In genomic region chr4:141874111-141874600, GRCm38 (mm10) we compare ENCODE assay signal across 8 mouse cellular contexts. TPM values are rescaled to one million over a fixed set of nuclear protein-coding genes. Genes with fewer than 3 reads are reported as not detected.
A peak's percentile ranks its signal among the peaks of the same experiment; 100 is the strongest.
DNase-seq lines count a peak whose midpoint lies in the region; ATAC-seq and TF ChIP-seq lines count a peak whose summit lies in the region.

No protein-coding gene starts in this region.

- under 1% methylated on average over 19 of the region's 19 CpGs for WGBS in heart, embryonic 14.5 days
- WGBS in forebrain, postnatal 0 days, result 2% methylated on average over 19 of the region's 19 CpGs
- under 1% methylated on average over 19 of the region's 19 CpGs for WGBS in liver, embryonic 16.5 days (ENCODE audit: insufficient replicate concordance)

- no peaks in the 10 kb centered on the region for H3K9me3 ChIP-seq in heart, embryonic 14.5 days (ENCODE audit: control insufficient read depth, low read length)
- no peaks in the 10 kb centered on the region for H3K9me3 ChIP-seq in ES-Bruce4 (replicated peaks; ENCODE audit: control insufficient read depth, insufficient read depth, low read length, poor library complexity, severe bottlenecking)
- H3K9me3 ChIP-seq in forebrain, postnatal 0 days (ENCODE audit: low read length), result no peaks in the 10 kb centered on the region
- no peaks in the 10 kb centered on the region for H3K9me3 ChIP-seq in liver, embryonic 16.5 days (replicated peaks; ENCODE audit: control insufficient read depth, low read length)

- no peak for TF ChIP-seq EP300 in ES-Bruce4 (IDR thresholded peaks at IDR 0.05; ENCODE audit: insufficient read depth, low read depth, low read length)

- H3K36me3 ChIP-seq in heart, embryonic 14.5 days (ENCODE audit: control insufficient read depth, insufficient read depth, low read length), result peaks cover 21% of the 10 kb centered on the region
- H3K36me3 ChIP-seq in ES-Bruce4 (ENCODE audit: control insufficient read depth, insufficient read depth, low read length, poor library complexity, severe bottlenecking), result no peaks in the 10 kb centered on the region
- H3K36me3 ChIP-seq in forebrain, postnatal 0 days (ENCODE audit: insufficient read depth), result no peaks in the 10 kb centered on the region
- no peaks in the 10 kb centered on the region for H3K36me3 ChIP-seq in liver, embryonic 16.5 days (ENCODE audit: control insufficient read depth, insufficient read depth)

- TF ChIP-seq POLR2A in ES-Bruce4 (IDR thresholded peaks at IDR 0.05; ENCODE audit: insufficient read depth, low read length), result no peak

- H3K27ac ChIP-seq in heart, embryonic 14.5 days (replicated peaks in 1 of 2; ENCODE audit: control insufficient read depth in 1 of 2, insufficient read depth in 1 of 2, low read depth in 2 of 2, low read length in 2 of 2), result peak overlapping the region in 1 of 2 experiments; percentile 78; a peak in 2 of 4 replicates
- H3K27ac ChIP-seq in ES-Bruce4 (ENCODE audit: insufficient read depth, low read length), result no peak overlapping the region
- peak overlapping the region; percentile 64; the same call in 1 of the 2 replicates for H3K27ac ChIP-seq in forebrain, postnatal 0 days (ENCODE audit: low read depth, low read length)
- H3K27ac ChIP-seq in liver, embryonic 16.5 days (ENCODE audit: low read length), result peak overlapping the region; percentile 87

- peaks cover 40 to 58% of the 10 kb centered on the region in 2 experiments for H3K4me1 ChIP-seq in heart, embryonic 14.5 days (ENCODE audit: control insufficient read depth in 2 of 2, insufficient read depth in 2 of 2, low read length in 2 of 2)
- H3K4me1 ChIP-seq in ES-Bruce4 (ENCODE audit: control insufficient read depth, insufficient read depth, low read length), result no peaks in the 10 kb centered on the region
- peaks cover 29% of the 10 kb centered on the region for H3K4me1 ChIP-seq in forebrain, postnatal 0 days (ENCODE audit: insufficient read depth)
- peaks cover 58% of the 10 kb centered on the region for H3K4me1 ChIP-seq in liver, embryonic 16.5 days (ENCODE audit: control insufficient read depth, low read depth, low read length)

- H3K4me3 ChIP-seq in heart, embryonic 14.5 days (ENCODE audit: control insufficient read depth in 1 of 2, insufficient read depth in 1 of 2, low read depth in 1 of 2, low read length in 2 of 2), result peak overlapping the region; percentile 77 to 80
- peak overlapping the region; percentile 79 for H3K4me3 ChIP-seq in ES-Bruce4 (ENCODE audit: low read depth, low read length)
- H3K4me3 ChIP-seq in forebrain, postnatal 0 days (ENCODE audit: low read depth, low read length), result peak overlapping the region; percentile 76
- peak overlapping the region; percentile 85 for H3K4me3 ChIP-seq in liver, embryonic 16.5 days (ENCODE audit: low read depth, low read length)

- no peaks in the 10 kb centered on the region for H3K27me3 ChIP-seq in heart, embryonic 14.5 days (ENCODE audit: control insufficient read depth, insufficient read depth, low read length)
- H3K27me3 ChIP-seq in ES-Bruce4 (ENCODE audit: control insufficient read depth, insufficient read depth, low read length, poor library complexity, severe bottlenecking), result no peaks in the 10 kb centered on the region
- H3K27me3 ChIP-seq in forebrain, postnatal 0 days (ENCODE audit: insufficient read depth, low read length), result no peaks in the 10 kb centered on the region
- H3K27me3 ChIP-seq in liver, embryonic 16.5 days (ENCODE audit: control insufficient read depth, insufficient read depth, low read depth, low read length), result peaks cover 3% of the 10 kb centered on the region

- ATAC-seq in heart, embryonic 14.5 days (ENCODE audit: insufficient number of reproducible peaks, insufficient read depth, low FRiP score, low read depth), result no peak; the same call in 1 of the 2 replicates
- peak; percentile 10 for ATAC-seq in forebrain, postnatal 0 days
- ATAC-seq in liver, embryonic 16.5 days (ENCODE audit: low read depth), result 0 out of 2 replicates have a peak, but pooled peaks have one; percentile 0
- no peak; the same call in 1 of the 2 replicates for ATAC-seq in megakaryocyte-erythroid progenitor cell, adult 5-6 weeks (replicated peaks; ENCODE audit: low FRiP score, low TSS enrichment, poor library complexity, severe bottlenecking)

- no peak for DNase-seq in heart, postnatal 10 days
- no peak for DNase-seq in forebrain, postnatal 0 days
- no peak for DNase-seq in c-Kit-positive CD71-positive TER-119-positive erythroid progenitor cells, embryonic 14.5 days (ENCODE audit: low spot score)
- DNase-seq in right cerebral cortex, postnatal 10 days (ENCODE audit: low spot score in 2 of 2), result no peak

- H3K4me2 ChIP-seq in heart, embryonic 14.5 days (ENCODE audit: low read length), result peak overlapping the region; percentile 99
- H3K4me2 ChIP-seq in forebrain, postnatal 0 days (ENCODE audit: low read depth), result peak overlapping the region; percentile 91
- peak overlapping the region; percentile 98 for H3K4me2 ChIP-seq in liver, embryonic 16.5 days (ENCODE audit: low read depth, low read length)

- H3K9ac ChIP-seq in heart, embryonic 14.5 days (ENCODE audit: low read length), result peak overlapping the region; percentile 90
- peak overlapping the region; percentile 87 for H3K9ac ChIP-seq in ES-Bruce4 (ENCODE audit: low read depth, poor library complexity, severe bottlenecking)
- peak overlapping the region; percentile 79 for H3K9ac ChIP-seq in forebrain, postnatal 0 days
- H3K9ac ChIP-seq in liver, embryonic 16.5 days (ENCODE audit: low read depth, low read length), result peak overlapping the region; percentile 88

- intact Hi-C loops in heart, postnatal 10 days (cut with DNase I), result loop anchor here (10.0 kb wide), 1 partner anchor 201 kb away; no protein-coding TSS in a partner anchor

- TF ChIP-seq CTCF in ES-Bruce4 (IDR thresholded peaks at IDR 0.05; ENCODE audit: low read depth, low read length), result no peak
- TF ChIP-seq CTCF in forebrain, postnatal 0 days (IDR thresholded peaks at IDR 0.05; ENCODE audit: low read depth), result no peak

RNA-seq across cellular contexts. Expression of gene Efhd2, which starts 0.6 kb away (rescaled TPM):
- 33.2 and 43.6 TPM in 2 replicates for polyA plus RNA-seq in heart, embryonic 14.5 days (2014; fragmentation: Nextera tagmentation; extraction: Ambion mirVana)
- total RNA-seq in heart, postnatal 10 days (2021), result 10 to 100 TPM; 30.4 to 36.7 TPM
- 14.5 and 16.3 TPM in 2 replicates for polyA plus RNA-seq in ES-Bruce4 (2011; ENCODE audit: insufficient read depth, insufficient read length, low read depth, missing spikeins)
- total RNA-seq in forebrain, postnatal 0 days (2014; rRNA removed), result 24.2 and 30.7 TPM in 2 replicates
- 49.7 and 52.2 TPM in 2 replicates for polyA plus RNA-seq in forebrain, postnatal 0 days (2015; fragmentation: Nextera tagmentation; extraction: Ambion mirVana)
- 36.2 and 38.5 TPM in 2 replicates for polyA plus RNA-seq in liver, embryonic 16.5 days (2015; fragmentation: Nextera tagmentation; extraction: Ambion mirVana)
- total RNA-seq in megakaryocyte-erythroid progenitor cell, adult 5-6 weeks (2014; fragmentation: Nextera tagmentation), result 22.7 and 43.7 TPM in 2 replicates
- 31.2 and 36.4 TPM in 2 replicates for total RNA-seq in megakaryocyte-erythroid progenitor cell, adult 5-6 weeks (2017)

RNA-seq across cellular contexts. Expression of gene Ctrc, which starts 28.0 kb away (rescaled TPM):
- polyA plus RNA-seq in heart, embryonic 14.5 days (2014; fragmentation: Nextera tagmentation; extraction: Ambion mirVana), result not detected in 2 replicates
- not detected for total RNA-seq in heart, postnatal 10 days (2021)
- polyA plus RNA-seq in ES-Bruce4 (2011; ENCODE audit: insufficient read depth, insufficient read length, low read depth, missing spikeins), result not detected in 2 replicates
- total RNA-seq in forebrain, postnatal 0 days (2014; rRNA removed), result not detected in 2 replicates
- not detected in 2 replicates for polyA plus RNA-seq in forebrain, postnatal 0 days (2015; fragmentation: Nextera tagmentation; extraction: Ambion mirVana)
- not detected in 2 replicates for polyA plus RNA-seq in liver, embryonic 16.5 days (2015; fragmentation: Nextera tagmentation; extraction: Ambion mirVana)
- total RNA-seq in megakaryocyte-erythroid progenitor cell, adult 5-6 weeks (2014; fragmentation: Nextera tagmentation), result not detected in 2 replicates
- total RNA-seq in megakaryocyte-erythroid progenitor cell, adult 5-6 weeks (2017), result not detected in 2 replicates

RNA-seq across cellular contexts. Expression of gene Cela2a, which starts 48.2 kb away (rescaled TPM):
- not detected in 2 replicates for polyA plus RNA-seq in heart, embryonic 14.5 days (2014; fragmentation: Nextera tagmentation; extraction: Ambion mirVana)
- under 1 TPM in 1 of 2 experiments, not detected in 1; 0.87 TPM for total RNA-seq in heart, postnatal 10 days (2021)
- polyA plus RNA-seq in ES-Bruce4 (2011; ENCODE audit: insufficient read depth, insufficient read length, low read depth, missing spikeins), result not detected in 2 replicates
- 0.69 TPM in 1 of 2 replicates, not detected in the other for total RNA-seq in forebrain, postnatal 0 days (2014; rRNA removed)
- polyA plus RNA-seq in forebrain, postnatal 0 days (2015; fragmentation: Nextera tagmentation; extraction: Ambion mirVana), result 0.18 and 0.39 TPM in 2 replicates
- polyA plus RNA-seq in liver, embryonic 16.5 days (2015; fragmentation: Nextera tagmentation; extraction: Ambion mirVana), result 1.8 and 13.9 TPM in 2 replicates
- not detected in 2 replicates for total RNA-seq in megakaryocyte-erythroid progenitor cell, adult 5-6 weeks (2014; fragmentation: Nextera tagmentation)
- total RNA-seq in megakaryocyte-erythroid progenitor cell, adult 5-6 weeks (2017), result not detected in 2 replicates

Comparison
In these comparisons a context has a peak if more than half of its experiments do, and no peak if none do; other contexts are left out.
1. ATAC-seq: peak in forebrain, postnatal 0 days (single experiment) and liver, embryonic 16.5 days (single experiment); none in heart, embryonic 14.5 days (single experiment) and megakaryocyte-erythroid progenitor cell, adult 5-6 weeks (single experiment).
2. Peak in every context shown above with its lines, with median percentiles within 50 percentile points of each other: H3K4me2 ChIP-seq, H3K4me3 ChIP-seq and H3K9ac ChIP-seq.